Mouse (Mus musculus): ENCODE results near the gene Atp6v0a4. TPM values are rescaled to one million over a fixed set of nuclear protein-coding genes. Genes with fewer than 3 reads are reported as not detected.

Gene Atp6v0a4
- polyA plus RNA-seq, 1 experiment = not detected

DNA sequence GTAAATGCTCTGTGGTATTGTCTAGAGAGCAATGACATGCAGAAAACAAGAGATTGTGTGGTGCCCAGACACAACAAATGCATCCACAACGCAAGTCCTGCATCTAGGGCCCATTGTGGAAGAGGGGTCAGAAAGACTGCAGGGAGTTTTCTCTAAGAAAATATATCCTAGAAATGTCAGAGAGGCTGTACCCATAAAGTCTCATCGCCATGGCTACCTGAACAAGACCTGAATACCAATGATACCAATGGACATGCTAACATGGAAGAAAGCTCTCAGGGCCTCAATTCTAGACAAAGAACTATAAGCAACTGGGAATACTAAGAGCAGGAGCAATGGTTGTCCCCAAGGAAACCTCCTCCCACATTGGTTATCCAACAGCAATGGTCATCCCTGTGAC is 111.6 kb downstream of the Atp6v0a4 start:
- WGBS = 98% methylated on average over 2 of the region's 2 CpGs

DNA sequence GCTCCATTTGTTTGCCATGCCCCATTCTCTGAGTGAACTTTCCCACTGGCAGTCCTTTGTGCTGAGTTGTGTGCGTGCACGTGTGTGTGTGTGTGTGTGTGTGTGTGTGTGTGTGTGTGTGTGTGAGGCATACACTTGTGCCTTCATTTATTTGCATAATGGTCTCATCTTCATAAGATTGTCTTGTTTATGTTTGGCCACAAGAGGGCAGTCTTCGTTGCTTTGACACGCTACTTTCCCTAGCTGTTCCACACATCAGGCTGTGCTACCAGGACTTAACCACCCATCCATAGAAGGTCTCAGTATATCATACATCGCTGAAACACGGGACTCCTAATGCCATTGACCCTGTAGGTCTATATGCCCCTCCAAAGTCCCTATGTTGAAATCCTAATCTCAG is 116.9 kb downstream of the Atp6v0a4 start:
- TF ChIP-seq POLR2A (IDR thresholded peaks at IDR 0.05; ENCODE audit: insufficient read depth, low read depth, low read length) (no peak), CTCF (IDR thresholded peaks at IDR 0.05; ENCODE audit: insufficient read depth, low read depth, low read length) (no peak)
- Histone ChIP-seq H3K27ac (ENCODE audit: insufficient read depth, low read depth, low read length) (no peak overlapping the region), H3K4me1 (ENCODE audit: control insufficient read depth, insufficient read depth, low read length) (no peaks in the 10 kb centered on the region), H3K4me3 (ENCODE audit: insufficient read depth, low read depth, low read length) (no peak overlapping the region)
- 6% methylated on average over 6 of the region's 6 CpGs for WGBS

More for the DNA sequence above, 111.6 kb downstream of the Atp6v0a4 start:
- Histone ChIP-seq H3K4me3 (ENCODE audit: insufficient read depth, low read depth, low read length) (no peak overlapping the region), H3K27ac (ENCODE audit: insufficient read depth, low read depth, low read length) (no peak overlapping the region), H3K4me1 (ENCODE audit: control insufficient read depth, insufficient read depth, low read length) (no peaks in the 10 kb centered on the region)
- TF ChIP-seq CTCF (IDR thresholded peaks at IDR 0.05; ENCODE audit: insufficient read depth, low read depth, low read length) (no peak), POLR2A (IDR thresholded peaks at IDR 0.05; ENCODE audit: insufficient read depth, low read depth, low read length) (no peak)

Other genes with a start within 250 kb of the Atp6v0a4 start
- gene Svopl, start 77.6 kb downstream of the Atp6v0a4 start, polyA plus RNA-seq (2012; ENCODE audit: insufficient read depth, insufficient read length, low replicate concordance, missing spikeins) = not detected in 2 replicates
- not detected in 2 replicates for gene Tmem213, start 15.3 kb downstream of the Atp6v0a4 start, polyA plus RNA-seq (2012; ENCODE audit: insufficient read depth, insufficient read length, low replicate concordance, missing spikeins)
- gene D630045J12Rik, start 129.4 kb upstream of the Atp6v0a4 start, polyA plus RNA-seq (2012; ENCODE audit: insufficient read depth, insufficient read length, low replicate concordance, missing spikeins) = not detected in 2 replicates
- gene Zc3hav1l, start 174.7 kb upstream of the Atp6v0a4 start, polyA plus RNA-seq (2012; ENCODE audit: insufficient read depth, insufficient read length, low replicate concordance, missing spikeins) = not detected in 2 replicates
- gene Zc3hav1, start 230.0 kb upstream of the Atp6v0a4 start, polyA plus RNA-seq (2012; ENCODE audit: insufficient read depth, insufficient read length, low replicate concordance, missing spikeins) = not detected in 2 replicates